10 mouse cellular contexts compared by ENCODE assay signal in genomic region chr10:68128441-68128848, GRCm38 (mm10).
DNase-seq lines count a peak whose midpoint lies in the region; ATAC-seq and TF ChIP-seq lines count a peak whose summit lies in the region.
"Had no signal": no experiment of that assay in that cellular context is flagged by ENCODE, and none has a peak within 500 bp of the region (broad histone marks: within the 10 kb centered on the region; RNA-seq: fewer than 3 reads in every experiment).

No protein-coding gene starts in this region.

- intact Hi-C loops in heart, postnatal 25 days (cut with DNase I): loop anchor here (2.0 kb wide), 1 partner anchor 38 kb away; no protein-coding TSS in a partner anchor

- peaks cover 90% of the 10 kb centered on the region for H3K36me3 ChIP-seq in liver, adult 2 months (ENCODE audit: control insufficient read depth, insufficient read depth, low read length)
- H3K36me3 ChIP-seq: G1E had no signal

- no peaks in the 10 kb centered on the region for H3K27me3 ChIP-seq in liver, adult 2 months (ENCODE audit: control insufficient read depth, insufficient read depth, low read length)
- H3K27me3 ChIP-seq: hindbrain, embryonic 12.5 days had no signal

- peak; percentile 76 for DNase-seq in liver, adult 2 months (ENCODE audit: extremely low read depth, low read depth, low spot score)
- DNase-seq in liver: no peak
- DNase-seq in gastrocnemius, postnatal 25 days: peak; percentile 40
- DNase-seq in heart, postnatal 25 days (ENCODE audit: low spot score): peak; percentile 59
- DNase-seq in lung, postnatal 10 days: peak; percentile 69
- no peak for DNase-seq in layer of hippocampus, adult 18-20 months (ENCODE audit: low spot score in 2 of 2)
- DNase-seq in T-cell, adult 2 months (ENCODE audit: low spot score): no peak

- WGBS in liver, adult 2 months: 15% methylated on average over 10 of the region's 10 CpGs

- TF ChIP-seq CTCF in liver, adult 2 months (IDR thresholded peaks at IDR 0.05; ENCODE audit: low read depth, low read length): no peak

- H3K9ac ChIP-seq in liver, adult 2 months (ENCODE audit: low read depth, low read length): peak overlapping the region; percentile 57; the same call in 1 of the 2 replicates
- H3K9ac ChIP-seq: hindbrain, embryonic 12.5 days had no signal

- no peak for TF ChIP-seq POLR2A in liver, adult 2 months (IDR thresholded peaks at IDR 0.05; ENCODE audit: extremely low read depth, insufficient read depth, low read length)

- H3K4me1 ChIP-seq in liver, adult 2 months (ENCODE audit: control insufficient read depth, insufficient read depth, low read length): peaks cover 51% of the 10 kb centered on the region

- H3K79me2 ChIP-seq in liver, adult 2 months (ENCODE audit: control insufficient read depth, insufficient read depth, low read length): peaks cover 32% of the 10 kb centered on the region

- H3K27ac ChIP-seq in liver, adult 2 months (replicated peaks; ENCODE audit: insufficient read depth, low read depth, low read length): peak overlapping the region; percentile 89
- H3K27ac ChIP-seq: hindbrain, embryonic 12.5 days had no signal

- H3K4me3 ChIP-seq in liver, adult 2 months (ENCODE audit: insufficient read depth, low read depth, low read length): peak overlapping the region; percentile 31; the same call in 1 of the 2 replicates
- H3K4me3 ChIP-seq: hindbrain, embryonic 12.5 days had no signal

- ATAC-seq in CD4-positive, CD25-positive, alpha-beta regulatory T cell, adult 4 months: no peak

Comparison
In these comparisons a context has a peak if more than half of its experiments do, and no peak if none do; other contexts are left out.
1. DNase-seq: peak in liver, adult 2 months (single experiment), gastrocnemius, postnatal 25 days (single experiment), heart, postnatal 25 days (single experiment) and lung, postnatal 10 days (single experiment); none in liver (single experiment), layer of hippocampus, adult 18-20 months (0 of 2) and T-cell, adult 2 months (single experiment).